Mouse (Mus musculus) adrenal gland, adult 18-20 months (tissue): ENCODE measurements around the gene Tcf25. TPM values are rescaled to one million over a fixed set of nuclear protein-coding genes. Genes with fewer than 3 reads are reported as not detected.
"Not testable (repeated sequence)": the region's sequence is repeated elsewhere in the genome, so short reads cannot be mapped to it uniquely, and the experiment has no call there.

Experiments used
- DNase-seq, 2 experiments: peaks; one replicate each; pipeline ENCODE4 v3.0.0; 2021 to 2022; ENCODE audit warnings: low spot score in 2 of 2
- total RNA-seq, 2 experiments: library from RNA; stranded (reverse); gene quantifications; 1 replicate in 1 of 2; 2 replicates in 1 of 2; pipeline ENCODE4 v1.2.3; 2021

Gene Tcf25
- total RNA-seq, 2 experiments from 2014 or later, result 218 to 255 TPM

DNA sequence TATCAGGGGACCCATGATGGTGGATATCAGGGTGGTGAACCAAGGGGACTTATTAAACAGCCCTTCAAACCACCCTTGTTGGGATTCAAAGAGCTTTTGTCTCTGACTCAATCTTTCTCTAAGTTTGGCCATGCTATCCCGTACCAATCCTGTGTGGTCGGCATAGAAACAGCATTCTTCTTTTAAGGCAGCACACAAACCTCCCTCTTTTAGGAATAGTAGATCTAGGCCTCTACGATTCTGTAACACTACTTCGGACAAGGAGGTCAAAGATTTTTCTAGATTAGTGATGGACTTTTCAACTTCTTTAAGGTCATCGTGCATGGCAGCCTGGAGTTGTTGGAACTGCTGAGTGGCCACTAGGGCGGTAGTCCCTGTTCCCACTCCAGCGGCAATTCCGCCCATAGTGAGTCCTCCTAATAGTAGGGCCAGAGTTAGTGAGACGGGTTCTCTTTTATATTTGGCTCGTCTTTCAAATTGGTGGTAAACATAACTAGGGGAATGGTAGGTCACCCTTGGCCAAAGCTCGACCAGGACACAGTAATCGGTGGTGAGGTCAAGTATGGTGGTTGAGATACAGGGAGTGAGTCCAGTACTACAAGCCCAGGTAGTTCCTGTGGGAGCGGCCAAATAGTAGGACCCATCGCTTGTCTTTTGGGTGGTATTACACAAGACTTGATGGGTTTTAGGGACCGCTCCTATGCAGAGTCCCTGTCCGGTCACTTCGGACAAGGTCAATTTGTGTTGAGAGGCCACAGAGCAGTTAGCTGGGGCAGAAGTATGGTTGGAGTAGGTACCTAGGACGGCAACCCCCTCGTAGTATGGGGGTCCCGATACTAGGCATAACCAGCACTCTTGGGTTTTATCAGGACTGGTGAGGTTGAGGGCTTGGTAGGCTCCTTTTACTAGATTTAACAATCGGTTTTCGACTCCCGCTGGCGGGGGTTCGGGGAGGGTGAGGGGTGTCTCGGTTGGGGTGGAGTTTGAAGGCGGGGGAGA, 53.3 kb downstream of the Tcf25 start:
- no peak for DNase-seq

DNA sequence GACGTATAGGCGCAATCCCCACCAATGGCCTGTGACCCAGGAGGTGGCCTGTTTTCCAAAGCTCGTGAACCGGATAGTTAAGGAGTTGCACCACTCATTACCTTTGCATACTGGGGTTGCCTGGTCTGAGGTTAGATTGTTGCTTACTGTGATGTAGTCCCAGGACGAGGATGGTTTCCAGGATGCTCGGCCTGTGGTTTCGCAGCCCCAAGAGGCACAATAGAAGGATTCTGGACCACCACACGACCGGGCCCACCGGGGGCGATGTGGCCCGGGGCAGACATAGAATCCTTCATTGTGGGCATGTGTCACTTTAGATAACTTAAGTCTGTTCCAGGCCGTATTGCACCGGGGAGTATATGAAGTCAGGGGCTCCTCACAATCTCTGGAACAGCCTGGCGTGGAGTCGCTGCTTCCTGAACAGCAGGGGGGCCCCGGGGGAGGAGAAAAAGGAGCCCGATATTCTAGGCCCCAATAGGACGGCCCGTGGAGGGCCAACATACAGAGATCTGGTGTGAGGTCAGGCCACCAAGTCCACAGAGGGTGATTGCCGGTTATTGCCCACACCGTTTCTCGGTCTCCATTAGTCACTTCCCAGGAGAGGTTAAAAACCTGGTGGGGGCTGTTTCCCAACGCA, 54.2 kb downstream of the Tcf25 start:
- no peak for DNase-seq

DNA sequence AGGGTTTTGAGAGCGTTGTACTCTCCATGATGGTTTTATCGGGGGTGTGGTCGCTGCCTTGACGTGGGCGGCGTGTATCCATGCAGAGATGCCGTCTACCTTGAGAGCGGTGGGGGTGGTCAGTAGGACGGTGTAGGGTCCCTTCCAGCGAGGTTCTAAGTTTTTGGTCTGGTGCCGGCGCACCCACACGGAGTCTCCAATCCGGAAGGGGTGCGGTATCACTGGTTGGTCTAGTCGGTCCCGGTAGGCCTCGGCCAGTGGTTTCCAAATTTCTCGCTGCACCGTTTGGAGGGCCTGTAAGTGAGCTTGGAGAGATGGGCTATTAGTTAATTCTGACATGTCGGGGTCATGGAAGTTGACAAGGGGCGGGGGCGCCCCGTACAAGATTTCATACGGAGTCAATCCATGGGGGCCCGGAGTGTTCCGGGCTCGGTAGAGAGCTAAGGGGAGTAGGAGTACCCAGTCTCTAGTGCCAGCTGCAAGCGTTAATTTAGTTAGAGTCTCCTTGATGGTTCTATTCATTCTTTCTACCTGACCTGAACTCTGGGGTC, 54.9 kb downstream of the Tcf25 start:
- DNase-seq, result no peak

DNA sequence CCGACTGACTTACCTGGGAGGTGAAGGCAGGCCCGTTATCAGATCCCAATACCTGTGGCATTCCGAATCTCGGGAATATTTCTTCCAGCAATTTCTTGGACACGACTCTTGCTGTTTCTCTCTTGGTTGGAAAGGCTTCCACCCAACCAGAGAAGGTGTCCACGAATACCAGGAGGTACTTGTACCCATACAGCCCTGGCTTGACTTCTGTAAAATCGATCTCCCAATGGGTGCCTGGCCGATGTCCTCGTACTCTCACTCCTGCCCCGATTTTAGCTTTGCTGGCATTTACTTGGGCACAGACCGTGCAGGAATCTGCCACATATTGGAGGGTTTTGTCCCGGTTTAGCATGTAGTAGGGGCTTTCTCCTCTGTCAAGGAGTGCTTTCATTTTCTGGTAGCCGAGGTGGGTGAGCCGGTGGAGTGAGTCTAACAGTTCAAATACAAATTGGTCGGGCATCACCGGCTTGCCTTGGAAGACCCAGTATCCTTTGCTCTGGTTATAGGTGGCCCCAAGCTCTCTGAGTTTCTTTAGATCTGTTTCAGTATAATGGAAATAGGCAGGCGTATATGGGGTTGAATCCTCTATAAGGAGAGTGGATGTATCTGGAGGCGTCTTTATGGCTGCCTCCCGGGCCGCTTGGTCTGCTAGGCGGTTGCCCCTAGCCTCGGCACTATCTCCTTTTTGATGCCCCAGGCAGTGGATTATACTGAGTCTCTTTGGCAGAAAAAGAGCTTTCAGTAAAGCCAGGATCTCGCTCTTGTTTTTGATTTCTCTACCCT, 55.6 kb downstream of the Tcf25 start:
- no peak for DNase-seq

DNA sequence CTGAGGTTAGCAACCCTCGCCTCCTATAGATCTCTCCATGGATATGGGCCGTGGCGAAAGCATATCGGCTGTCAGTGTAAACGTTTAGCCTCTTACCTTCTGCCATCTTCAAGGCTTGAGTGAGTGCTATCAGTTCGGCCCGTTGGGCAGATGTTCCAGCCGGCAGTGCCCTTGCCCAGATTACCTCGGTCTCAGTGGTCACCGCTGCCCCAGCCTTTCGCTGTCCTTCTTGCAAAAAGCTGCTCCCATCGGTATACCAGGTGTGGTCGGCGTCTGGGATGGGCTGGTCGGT, 56.1 kb downstream of the Tcf25 start:
- DNase-seq, result not testable (repeated sequence)

DNA sequence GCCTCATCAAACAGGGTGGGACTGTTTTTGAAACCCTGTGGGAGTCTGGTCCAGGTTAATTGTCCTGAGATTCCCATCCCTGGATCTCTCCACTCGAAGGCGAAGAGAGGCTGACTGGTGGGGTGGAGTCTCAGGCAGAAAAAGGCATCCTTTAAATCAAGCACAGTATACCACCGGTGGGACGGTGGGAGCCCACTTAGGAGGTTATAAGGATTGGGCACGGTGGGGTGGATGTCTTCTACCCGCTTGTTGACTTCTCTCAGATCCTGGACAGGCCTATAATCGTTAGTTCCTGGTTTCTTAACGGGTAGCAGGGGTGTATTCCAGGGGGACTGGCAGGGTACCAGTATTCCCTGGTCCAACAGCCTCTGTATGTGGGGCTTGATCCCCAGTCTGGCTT, 57.4 kb downstream of the Tcf25 start:
- not testable (repeated sequence) for DNase-seq

DNA sequence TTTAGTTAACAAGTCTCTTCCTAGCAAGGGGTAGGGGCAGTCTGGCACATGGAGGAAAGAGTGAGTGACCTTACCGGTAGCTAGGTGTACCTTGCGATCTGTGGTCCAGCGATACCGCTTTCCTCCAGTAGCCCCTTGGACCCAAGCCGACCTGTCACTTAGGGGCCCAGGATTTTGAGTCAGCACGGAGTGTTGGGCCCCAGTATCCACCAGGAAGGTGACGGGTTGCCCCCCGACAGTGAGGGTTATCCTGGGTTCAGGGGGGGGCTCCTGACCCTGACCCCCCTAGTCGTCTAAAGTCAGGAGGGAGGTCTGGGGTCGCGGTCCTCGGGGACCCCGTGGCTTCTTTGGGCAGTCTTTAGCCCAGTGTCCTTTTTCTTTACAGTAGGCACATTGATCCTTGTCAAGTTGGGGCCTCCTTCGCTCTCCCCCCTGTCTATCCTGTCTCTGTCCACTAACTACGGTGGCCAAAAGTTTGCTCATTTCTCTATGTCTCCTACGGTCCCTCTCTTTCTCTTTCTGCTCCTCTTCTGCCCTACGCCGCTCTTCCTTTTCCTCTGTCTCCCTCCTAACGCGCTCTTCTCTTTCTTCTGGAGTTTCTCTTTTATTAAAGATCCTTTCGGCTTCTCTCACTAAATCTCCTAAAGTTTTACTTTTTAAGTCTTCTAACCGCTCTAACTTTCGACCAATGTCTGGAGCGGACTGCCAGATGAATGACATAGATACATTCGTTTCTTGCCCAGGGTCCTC, 58.2 kb downstream of the Tcf25 start:
- no peak for DNase-seq

DNA sequence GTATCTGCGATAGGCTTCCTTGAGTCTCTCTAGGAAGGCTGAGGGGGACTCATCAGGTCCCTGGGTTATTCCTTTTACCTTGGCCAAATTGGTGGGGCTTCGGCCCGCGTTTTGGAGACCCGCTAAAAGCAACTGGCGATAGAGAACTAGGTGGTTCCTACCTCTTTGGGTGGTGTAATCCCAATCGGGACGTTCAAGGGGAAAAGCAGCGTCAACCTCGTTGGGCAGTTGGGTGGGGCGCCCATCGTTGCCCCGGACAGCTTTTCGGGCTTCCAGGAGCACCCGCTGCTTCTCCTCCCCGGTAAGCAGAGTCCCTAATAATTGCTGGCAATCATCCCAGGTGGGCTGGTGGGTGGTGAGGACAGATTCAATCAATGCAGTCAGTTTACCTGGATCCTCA, 58.8 kb downstream of the Tcf25 start:
- no peak for DNase-seq

DNA sequence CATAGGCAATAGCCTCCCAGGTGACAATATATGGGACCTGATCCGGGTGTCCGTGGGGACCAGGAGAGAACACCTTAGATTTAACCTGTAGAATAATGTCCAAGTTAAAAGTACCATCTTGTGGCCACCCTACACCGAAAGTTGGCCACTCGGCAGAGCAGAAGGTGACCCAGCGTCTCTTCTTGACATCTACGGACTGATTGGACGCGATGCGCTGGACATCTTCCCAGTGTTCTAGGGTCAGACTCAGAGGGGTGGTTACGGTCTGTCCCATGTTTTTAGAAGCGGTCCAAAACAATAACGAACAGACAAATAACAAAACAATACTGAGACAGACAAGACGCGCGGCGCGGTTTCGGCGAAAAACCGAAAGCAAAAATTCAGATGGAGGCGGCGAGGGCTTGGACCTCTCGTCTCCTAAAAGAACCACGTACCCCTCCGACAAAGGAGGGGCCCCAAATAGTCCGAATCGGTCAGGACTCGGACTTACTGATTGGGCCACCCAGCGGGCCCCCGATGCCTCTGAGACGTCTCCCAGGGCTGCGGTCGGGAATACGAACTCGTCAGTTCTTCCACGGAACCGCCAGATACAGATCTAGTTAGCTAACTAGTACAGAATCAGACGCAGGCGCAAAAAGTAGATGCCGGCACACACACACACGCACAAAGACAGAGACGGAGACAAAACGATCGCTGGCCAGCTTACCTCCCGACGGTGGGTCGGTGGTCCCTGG, 59.9 kb downstream of the Tcf25 start:
- DNase-seq, result not testable (repeated sequence)

DNA sequence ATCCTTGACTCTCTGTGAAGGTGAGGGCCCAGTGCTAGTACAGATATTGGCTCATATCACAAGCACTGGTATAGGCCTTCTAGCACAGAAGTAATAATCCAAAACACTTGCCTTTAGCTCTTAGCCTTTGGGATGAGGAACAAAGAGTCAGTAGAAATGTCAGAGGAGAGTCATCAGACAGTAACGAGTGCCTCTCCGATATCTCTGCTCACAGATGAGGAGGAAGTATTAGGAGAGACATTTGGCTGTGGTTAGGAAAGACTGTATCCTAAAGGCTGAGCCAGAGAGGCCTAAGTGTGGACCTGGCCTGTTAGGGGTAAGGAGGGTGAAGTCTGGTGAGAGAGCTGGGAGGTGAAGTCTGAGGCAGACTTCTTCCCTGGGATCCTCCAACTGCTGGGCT, 68.2 kb downstream of the Tcf25 start:
- DNase-seq, result no peak

DNA sequence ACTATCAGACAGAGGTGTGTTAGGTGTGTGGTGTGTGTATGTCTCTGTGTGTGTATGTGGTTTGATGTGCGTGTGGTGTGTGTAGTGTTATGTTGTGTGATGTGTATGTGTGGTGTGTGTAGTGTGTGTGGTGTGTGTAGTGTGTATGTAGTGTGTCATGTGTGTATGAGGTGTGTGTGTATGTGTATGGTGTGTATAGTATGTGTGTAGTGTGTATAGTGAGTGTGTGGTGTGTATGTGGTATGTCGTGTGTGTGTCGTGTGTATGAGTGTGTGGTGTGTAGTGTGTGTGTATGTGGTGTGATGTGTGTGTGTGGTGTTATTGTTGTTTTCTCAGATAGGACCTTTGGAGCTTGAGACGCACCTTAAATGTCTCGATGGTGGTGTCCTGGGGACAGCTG, 68.8 kb downstream of the Tcf25 start:
- DNase-seq, result no peak

DNA sequence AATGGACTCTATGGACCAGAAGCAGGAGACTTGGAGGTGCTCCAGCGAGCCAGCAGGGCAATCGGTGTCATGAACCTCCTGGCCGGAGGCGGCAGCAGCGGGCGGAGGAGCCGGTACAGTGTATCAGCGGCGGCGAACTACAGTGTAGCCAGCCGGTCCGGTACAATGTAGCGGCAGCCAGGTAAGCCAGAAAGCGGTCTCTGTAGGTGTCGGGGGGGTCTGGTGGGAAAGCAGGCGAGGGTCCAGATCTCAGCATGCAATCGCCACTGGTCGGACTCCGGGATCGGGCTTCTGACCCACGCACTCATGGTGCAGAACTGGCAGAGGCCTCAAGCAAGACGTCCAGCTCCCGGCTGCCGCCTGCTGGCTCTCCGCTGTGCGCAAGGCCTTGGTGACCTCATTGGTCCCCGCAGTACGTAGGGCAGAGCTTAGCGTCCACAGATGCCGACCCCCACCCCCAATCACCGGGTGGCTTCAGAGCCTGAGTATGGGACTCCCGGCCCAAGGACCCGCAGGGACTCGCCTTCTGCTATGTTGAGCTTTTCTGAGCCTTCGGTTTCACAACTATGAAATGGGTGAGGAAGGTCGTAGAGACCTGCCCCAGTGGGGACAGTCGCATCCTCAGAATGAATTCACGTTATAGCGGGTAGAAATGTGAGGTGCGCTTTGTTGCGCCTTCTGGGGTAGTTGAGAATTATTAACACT, 69.5 kb downstream of the Tcf25 start:
- peak; percentile 91 to 94 for DNase-seq

DNA sequence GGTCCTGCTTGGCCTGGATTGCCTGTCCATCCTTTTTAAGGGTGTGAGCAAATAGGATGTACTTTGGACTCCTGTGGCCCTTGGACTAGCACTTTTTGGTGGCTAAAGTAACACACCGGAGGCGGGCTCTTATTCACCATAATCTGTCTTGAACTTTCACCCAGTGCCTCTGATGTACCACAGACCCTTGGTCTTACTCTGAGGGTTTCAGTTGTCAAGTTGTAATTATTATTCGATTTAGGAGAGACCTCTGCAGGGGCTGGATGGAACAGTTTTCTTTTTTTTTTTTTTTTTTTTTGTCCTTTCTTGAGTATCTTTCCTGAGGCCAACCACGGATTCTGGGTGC, 70.0 kb downstream of the Tcf25 start:
- DNase-seq, result no peak

DNA sequence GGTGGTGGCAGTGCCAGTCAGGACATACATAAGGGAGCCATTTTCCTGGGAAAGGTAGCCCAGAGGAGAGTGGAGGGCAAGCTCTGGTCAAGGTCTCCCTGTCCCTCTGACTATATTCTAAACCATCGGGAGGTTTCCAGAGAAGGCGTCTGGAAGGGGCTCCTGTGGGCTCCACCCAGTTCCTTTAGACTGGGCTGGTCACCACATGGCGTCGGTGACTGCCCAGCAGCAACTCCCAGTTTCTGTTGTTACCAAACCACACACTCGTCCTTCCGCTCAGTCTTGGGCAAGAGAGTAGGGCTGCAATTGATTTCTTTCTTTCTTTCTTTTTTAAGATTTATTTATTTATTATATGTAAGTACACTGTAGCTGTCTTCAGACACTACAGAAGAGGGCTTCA, 70.6 kb downstream of the Tcf25 start:
- DNase-seq, result no peak

DNA sequence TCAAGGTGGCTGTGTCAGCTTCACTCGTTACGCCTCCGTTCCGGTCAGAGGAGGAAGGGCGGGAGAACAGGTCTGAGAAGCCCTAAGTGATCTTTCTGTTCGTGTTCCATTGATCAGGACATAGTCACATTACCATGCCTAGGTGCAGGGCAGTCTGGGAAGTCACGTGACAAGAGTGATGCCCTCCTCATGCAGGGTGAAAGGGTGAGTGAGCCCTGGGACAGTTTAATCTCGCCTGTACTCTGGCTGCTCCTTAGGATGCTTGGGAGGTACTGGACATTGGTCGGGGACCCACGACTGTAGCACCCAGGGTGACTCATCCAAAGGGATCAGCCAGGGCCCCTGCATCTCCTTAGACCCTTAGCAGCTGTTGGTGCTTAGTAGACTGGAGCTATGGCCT, 72.4 kb downstream of the Tcf25 start:
- DNase-seq, result no peak

DNA sequence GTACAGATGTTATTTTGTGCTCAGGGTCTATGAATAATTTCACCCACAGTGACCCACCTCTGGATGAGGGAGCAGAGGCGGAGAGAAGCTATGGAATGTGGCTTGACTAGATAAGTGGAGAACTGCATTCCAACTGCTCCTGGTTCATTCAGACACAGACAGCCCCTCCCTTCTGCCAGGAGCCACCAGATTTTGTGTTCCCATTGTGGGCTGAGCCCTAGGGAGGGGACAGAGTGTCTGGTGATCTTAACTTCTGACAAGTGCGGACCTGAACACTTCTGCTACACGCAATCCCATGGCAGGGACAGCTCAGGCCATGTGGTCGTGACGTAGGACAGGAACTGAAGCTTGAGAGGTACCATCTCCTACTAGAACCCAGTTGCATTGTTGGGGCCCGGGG, 73.2 kb downstream of the Tcf25 start:
- no peak for DNase-seq

DNA sequence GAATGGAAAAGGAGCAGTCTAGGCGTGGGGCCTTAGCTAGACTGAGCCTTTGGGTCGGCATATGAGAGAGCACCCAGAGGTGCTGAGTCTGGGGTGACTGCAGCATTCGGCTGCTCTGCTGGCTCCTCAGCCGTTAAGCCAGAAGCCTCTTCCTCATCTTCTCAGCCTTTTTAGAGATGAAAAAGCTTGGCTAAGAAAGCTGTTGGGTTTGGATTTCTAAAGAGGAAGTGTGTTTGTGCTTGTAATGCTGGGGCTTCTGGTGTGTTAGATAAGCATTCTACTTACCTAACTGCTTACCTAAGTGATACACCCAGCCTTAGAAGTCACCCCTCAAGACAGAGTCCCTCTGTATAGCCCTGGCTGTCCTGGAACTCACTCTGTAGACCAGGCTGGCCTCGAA, 77.2 kb downstream of the Tcf25 start:
- no peak for DNase-seq

DNA sequence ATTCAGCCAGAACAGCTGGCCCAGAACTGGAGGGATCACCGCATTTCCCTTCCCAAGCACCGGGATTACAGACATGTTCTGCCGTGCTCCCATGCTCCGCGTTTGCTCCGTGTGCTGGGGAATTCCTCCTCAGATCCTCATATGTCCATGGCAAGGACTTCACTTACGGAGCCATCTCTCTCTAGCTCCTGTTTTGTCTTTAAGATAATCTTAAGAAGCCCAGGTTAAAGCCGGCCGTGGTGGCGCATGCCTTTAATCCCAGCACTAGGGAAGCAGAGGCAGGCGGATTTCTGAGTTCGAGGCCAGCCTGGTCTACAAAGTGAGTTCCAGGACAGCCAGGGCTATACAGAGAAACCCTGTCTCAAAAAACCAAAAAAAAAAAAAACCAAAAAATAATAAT, 78.2 kb downstream of the Tcf25 start:
- not testable (repeated sequence) for DNase-seq

DNA sequence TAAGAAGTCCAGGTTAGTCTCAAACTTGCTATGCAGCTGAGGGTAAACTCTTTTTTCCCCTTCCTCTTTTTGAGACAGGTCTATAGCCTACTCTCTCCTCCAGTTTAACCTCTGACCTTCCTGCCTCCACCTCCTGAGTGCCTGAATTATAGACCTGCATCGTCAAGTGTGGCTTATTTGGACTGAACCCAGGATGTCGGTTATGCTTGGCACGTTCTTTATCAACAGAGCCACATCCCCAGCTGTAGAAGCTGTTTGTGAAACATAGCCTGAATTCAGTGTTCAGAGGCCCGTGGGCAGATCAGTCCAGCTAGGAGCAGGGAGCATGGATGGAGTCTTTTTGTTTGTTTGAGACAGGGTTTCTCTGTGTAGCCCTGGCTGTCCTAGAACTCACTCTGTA, 78.6 kb downstream of the Tcf25 start:
- no peak for DNase-seq

DNA sequence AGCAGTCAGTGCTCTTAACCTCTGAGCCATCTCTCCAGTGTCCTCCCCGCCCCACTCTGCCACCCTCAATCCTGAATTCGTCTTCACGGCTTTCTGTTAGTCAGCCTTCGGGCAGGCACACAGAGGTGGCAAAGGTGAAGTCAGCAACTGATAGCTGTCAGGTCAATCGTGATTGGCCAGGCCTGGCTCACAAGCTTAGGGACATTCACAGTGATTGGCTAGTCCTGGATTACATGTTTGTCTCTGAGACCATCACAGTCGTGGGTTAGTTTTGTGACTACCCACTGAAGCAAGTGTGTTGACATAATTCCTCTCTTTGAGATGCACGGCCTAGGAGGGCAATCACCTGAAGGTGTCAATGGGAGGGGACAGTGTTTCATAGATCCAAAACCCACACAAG, 79.7 kb downstream of the Tcf25 start:
- no peak for DNase-seq
